Mouse (Mus musculus) MEL (cell line): ENCODE measurements around the gene Ifnar2.

Experiments
- EP300 ChIP-seq, 2 experiments: IDR thresholded peaks; 2 replicates each; pipeline ENCODE4 v1.6.1; 2011; ENCODE audit warnings: improper control_type of control experiment in 2 of 2, low read length in 2 of 2, low read depth in 1 of 2, mild to moderate bottlenecking in 1 of 2
- POLR2A ChIP-seq, 2 experiments: IDR thresholded peaks; 2 replicates each; pipeline ENCODE4 v1.6.1; 2011 to 2012; ENCODE audit warnings: low read length in 2 of 2, mild to moderate bottlenecking in 2 of 2, control low read depth in 1 of 2, improper control_type of control experiment in 1 of 2, low read depth in 1 of 2, moderate library complexity in 1 of 2; ENCODE audit not compliant: control insufficient read depth in 1 of 2, insufficient read depth in 1 of 2, poor library complexity in 1 of 2
- ZC3H11A ChIP-seq: IDR thresholded peaks from 2 replicates; pipeline ENCODE4 v1.6.1; 2012; ENCODE audit warnings: low read depth, mild to moderate bottlenecking, inconsistent platforms, low read length, improper control_type of control experiment

DNA sequence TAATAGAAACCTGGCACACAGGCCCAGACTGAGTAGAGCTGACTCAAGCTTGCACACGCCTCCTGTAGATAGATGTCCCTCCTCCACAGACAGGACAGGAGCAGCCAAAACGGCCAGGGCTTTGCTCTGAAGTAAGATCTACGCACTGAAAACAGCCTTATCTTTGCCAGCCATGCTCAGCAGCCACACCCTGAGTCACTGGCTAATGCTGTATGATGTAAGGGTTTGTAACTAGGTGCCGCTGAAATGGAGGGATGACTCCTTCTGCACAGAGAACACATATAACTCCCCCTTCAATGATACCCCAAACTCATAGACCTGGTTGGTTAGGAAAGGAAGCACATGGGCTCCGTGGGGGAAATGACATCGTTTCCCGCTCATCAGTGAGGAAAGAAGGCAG, 19.8 kb upstream of the Ifnar2 start:
- TF ChIP-seq ZC3H11A (no peak), EP300 (IDR thresholded peaks at IDR 0.05; ENCODE audit: low read depth in 1 of 2, low read length in 2 of 2) (peak; percentile 96 to 99), POLR2A (IDR thresholded peaks at IDR 0.05; ENCODE audit: control insufficient read depth in 1 of 2, insufficient read depth in 1 of 2, low read depth in 1 of 2, low read length in 2 of 2, poor library complexity in 1 of 2) (peak in 1 of 2 experiments; percentile 58; a peak in 1 of 4 replicates)
